Mouse (Mus musculus) telencephalon, adult 2 months (tissue): ENCODE results near the gene Snx15.
"Not testable (repeated sequence)": the region's sequence is repeated elsewhere in the genome, so short reads cannot be mapped to it uniquely, and the experiment has no call there.

Source experiments
- DNase-seq: peaks from one replicate; pipeline ENCODE4 v3.0.0-alpha.2; 2011; ENCODE audit warnings: low read depth, low spot score

Snx15 gene

DNA sequence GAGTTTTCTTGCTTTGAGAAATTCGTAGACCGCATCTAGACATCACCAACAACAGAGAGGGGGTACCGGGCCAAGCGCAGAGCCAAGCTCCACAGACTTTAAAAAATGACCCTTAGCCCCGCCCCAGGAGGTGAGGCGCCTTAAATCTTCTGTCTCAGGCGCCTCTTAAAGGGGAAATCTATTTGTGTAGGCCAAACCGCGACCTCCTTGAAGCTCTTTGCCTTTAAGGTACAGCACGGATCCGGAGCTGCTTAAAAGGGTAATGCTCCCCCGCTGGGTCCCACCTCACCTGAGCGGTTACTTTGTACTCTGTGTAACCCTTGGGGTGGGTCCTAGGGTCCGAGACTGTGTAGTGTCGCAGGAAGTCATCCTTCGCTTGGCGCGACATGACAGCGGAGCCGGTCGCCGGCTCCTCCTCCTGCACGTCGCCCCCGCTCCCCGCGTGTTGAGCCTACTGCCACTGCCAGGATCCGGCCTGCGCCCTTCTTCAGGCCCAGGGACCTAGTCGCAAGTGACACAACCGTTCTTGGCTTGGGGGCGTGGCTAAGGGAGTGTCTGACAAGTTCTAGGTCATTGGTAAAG, at the start of gene Snx15:
TSS of gene Snx15 (minus strand) at position 545 of the 582 bp plus-strand sequence.
- DNase-seq: peak; percentile 98

GRCm38 (mm10) chr19:6174771-6175170, 46.7 kb upstream of the Snx15 start:
- no peak for DNase-seq

DNA sequence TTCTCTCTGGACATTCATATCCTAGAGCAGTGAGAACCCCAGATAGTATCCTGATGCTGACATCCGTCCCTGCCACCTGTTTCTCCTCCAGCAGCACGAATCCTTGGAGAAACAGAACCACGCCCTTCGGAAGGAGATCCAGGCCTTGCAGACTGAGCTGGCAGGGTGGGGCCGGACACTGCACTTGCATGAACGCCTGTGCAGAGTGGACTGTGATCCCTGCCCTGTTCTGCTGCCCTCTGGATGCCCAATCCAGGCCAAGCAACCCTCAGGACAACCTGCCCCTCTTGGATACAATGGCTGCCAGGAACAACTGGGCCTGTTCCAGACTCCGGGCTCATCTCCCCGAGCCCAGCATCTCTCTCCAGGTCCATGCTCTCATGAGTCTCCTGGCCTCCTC, 43.1 kb upstream of the Snx15 start:
- no peak for DNase-seq

DNA sequence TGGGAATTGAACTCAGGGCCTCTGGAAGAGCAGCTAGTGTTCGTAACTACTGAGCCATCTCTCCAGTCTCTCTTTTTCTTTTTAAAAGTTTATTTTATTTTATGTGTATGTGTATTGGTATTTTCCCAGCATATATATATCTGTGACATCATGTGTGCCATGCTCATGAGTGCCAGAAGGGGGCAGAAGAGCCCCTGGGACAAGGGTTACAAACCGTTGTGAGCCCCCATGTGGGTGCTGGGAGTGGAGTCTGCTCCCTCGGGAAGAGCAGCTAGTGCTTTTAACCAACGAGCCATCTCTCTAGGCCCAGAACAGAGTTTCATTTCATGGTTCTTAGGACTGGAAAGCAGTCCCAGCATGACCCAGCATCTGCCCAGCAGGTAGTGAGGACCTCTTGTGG, 38.6 kb upstream of the Snx15 start:
- no peak for DNase-seq

DNA sequence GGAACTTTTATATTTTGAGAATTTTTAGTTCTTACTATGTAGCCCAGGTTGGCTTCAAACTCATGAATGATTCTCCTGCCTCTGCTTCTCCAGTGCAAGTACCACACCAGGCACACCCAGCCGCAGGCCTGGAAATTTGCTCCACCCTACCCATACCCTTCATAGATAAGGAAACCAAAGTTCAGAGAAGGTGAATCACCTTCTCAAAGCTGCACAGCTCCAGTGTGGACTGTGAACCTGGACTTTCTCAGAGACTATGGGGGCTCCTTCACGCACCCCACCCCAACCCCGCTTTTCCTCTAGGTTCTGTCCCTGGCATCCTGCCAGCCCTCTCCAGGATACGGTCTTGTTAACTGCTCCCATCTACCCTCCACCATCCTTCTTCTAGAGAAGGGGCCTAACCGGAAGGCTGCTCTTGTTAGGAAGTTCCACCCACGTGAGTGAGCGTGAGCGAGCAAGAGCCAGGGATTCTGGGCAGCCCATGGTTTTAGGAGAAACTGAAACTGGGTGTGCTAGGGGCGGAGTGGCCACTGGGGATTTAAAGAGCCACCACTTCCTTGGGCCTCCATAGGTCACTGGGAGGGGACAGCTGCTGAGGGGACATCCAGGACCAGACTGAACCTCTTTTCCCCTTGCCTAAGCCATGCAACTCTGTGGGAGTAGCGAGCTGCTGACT, 35.9 kb upstream of the Snx15 start:
- no peak for DNase-seq

DNA sequence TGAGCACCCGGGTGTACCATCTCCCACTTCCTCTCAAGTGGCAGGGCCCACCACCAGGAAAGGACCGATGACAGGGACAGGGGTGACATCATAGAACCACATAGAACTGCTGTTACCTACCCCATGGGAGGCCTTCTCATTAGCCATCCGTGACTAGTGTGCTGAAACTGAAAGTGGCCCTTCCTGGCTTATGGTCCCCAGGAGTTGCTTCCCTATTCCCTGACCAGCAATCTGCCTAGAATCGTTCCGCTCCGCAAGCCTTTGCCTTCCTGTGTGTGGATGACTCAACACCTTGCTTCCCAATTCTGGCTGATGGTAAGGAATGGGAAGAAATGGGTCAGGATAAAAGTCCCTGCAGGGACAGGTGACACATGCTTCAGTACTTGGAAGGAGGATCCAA, 29.1 kb upstream of the Snx15 start:
- no peak for DNase-seq

- no peak for DNase-seq
Observed at GRCm38 (mm10) chr19:6156372-6156771, 28.3 kb upstream of the Snx15 start.

- no peak for DNase-seq
Observed at GRCm38 (mm10) chr19:6155174-6155573, 27.1 kb upstream of the Snx15 start.

DNA sequence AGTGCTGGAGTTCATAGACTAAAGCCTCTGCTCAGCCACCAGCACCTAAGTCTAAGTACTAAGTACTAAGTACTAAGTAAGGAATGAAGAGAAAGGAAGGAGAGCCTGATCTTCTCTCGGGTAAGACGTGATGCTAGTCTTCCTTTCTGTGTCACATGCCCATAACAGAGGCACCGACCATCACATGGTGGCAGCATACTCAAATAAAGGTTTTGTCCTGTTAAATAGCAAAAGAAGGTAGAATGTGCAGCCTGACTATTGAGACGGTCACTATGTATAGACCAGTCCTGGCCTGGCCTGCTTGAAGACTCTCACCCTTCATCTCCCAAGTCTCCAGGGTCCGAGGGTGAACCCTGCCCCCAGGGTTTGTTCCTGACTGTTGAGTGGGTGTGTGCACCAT, 16.7 kb upstream of the Snx15 start:
- DNase-seq: no peak

DNA sequence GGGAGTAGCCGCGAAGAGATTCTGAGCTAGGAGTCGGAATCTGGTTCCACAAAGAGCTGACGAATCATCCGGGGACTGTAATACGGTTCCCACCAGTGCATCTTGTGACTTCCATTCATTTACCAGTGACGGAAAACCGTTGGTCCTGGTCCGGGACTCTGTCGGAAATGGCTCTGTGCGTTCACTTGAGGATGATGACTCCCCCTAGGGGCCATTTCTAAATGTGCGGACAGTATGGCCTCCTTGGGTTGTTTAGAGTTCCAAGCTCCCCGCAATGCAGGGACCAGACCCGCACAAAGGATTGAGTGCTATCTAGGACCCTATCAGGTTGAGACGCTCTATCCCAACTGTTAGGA, 13.3 kb upstream of the Snx15 start, which contains the start of gene Arl2:
TSS of gene Arl2 (minus strand) at position 155 of the 356 bp plus-strand sequence.
- peak; percentile 95 for DNase-seq

GRCm38 (mm10) chr19:6140678-6141393, 12.7 kb upstream of the Snx15 start, which contains the start of gene Batf2:
Gene Batf2, plus strand, starts transcription at chr19:6140983.
- peak; percentile 96 for DNase-seq

- no peak for DNase-seq
Observed at GRCm38 (mm10) chr19:6140374-6140677, 12.2 kb upstream of the Snx15 start.

DNA sequence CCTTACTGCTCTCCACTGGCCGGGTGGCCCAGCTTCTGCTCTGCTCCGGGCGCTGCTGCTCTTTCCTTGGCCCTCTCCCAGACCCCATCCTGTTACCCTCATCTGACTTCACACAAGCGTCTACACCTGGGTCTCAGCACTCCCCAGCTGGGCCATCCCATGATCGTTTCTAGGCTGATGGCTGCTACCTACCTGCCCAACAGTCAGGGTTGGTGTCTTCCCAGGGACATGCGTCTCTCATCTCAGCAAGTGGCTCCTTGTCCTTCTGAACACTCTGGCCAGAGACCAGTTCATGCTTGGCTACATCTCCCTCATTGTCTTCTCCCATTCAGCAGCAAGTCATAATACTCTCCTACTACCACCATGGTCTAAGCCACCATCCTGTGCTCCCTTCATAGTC, 11.6 kb upstream of the Snx15 start:
- DNase-seq: no peak

GRCm38 (mm10) chr19:6136397-6136796, 8.3 kb upstream of the Snx15 start:
- DNase-seq: no peak

DNA sequence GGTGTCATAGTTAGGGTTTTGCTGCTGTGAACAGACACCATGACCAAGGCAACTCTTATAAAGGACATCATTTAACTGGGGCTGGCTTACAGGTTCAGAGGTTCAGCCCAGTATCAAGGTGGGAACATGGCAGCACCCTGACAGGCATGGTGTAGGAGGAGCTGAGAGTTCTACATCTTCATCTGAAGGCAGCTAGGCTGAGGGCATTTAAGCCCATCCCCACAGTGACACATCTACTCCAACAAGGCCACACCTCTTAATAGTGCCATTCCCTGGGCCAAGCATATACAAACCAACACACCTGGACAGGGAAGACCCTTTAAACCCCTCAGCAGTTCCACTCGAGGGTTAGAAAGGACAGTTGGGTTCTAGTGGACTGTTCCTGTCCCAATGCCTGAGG, 5.1 kb upstream of the Snx15 start:
- DNase-seq: not testable (repeated sequence)

DNA sequence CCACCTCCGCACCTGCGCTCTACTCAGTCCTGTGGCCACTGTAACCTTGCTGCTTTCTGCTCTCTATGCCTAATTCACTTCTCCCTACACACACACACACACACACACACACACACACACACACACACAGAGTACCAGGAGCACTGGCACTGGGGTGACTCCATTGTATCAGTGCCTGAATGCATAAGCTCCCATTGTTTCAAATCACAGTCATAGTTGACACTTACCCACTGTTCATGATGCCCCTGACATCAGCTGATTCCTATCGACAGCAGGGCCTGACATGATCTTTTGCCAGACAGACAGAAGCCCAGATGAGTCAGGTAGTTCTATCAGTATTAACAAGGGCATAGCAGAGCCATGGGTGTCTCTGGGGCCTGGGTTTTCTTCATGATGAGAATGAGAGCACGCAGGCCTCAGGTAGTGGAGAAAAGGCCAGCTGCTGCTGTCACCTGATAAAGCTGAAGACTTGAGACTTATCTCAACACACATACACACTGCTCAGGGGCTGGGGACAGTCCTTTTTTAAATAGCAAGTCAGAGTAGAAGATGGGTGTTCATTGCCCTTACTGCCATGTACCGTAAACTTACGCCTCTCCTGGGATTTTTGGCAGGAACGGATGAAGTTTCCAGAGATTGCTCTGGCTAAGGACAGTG, 4.2 kb upstream of the Snx15 start:
- no peak for DNase-seq

GRCm38 (mm10) chr19:6130414-6131128, 2.5 kb upstream of the Snx15 start:
- DNase-seq: not testable (repeated sequence)

- no peak for DNase-seq
Observed at GRCm38 (mm10) chr19:6126789-6127580, 1.1 kb downstream of the Snx15 start.

DNA sequence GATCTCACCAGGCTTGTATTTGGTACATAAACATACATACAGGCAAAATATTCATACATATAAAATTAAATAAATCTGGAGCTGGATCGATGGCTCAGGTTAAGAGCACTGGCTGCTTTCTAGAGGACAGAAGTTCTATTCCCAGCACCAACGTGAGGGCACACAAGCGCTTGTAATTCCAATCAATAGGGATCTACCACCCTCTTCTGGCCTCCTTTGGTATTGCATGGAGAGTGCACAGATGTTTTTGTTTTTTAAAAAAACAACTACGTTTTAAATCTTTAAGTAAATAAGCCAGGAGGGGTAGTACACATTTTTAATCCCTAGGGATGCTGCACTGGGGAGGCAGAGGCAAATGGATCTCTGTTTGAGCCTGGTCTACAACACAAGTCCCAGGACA, 1.8 kb downstream of the Snx15 start:
- DNase-seq: no peak

GRCm38 (mm10) chr19:6124898-6125297, 3.2 kb downstream of the Snx15 start:
- DNase-seq: no peak

DNA sequence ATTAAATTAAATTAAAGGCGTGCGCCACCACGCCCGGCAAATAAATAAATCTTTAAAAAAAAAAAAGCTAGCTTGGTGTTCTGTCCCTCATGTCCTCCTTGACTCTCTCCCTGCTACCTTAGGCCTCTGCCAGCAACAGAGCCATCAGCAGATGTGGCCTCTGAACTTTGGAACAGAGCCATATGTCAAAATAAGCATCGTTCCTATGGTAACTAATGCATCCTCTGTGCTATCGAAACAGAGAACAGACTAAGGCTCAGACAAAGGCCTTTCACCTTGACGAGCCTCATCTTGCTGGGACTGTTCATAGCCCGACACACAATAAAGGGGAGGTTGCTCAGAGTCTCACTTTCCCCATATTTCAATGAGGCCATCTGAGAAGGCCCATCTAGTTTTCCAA, 4.8 kb downstream of the Snx15 start:
- DNase-seq: no peak
